Mouse (Mus musculus) heart, adult 2 months (tissue): ENCODE results near the gene Mymk.

Experiments used
- CTCF ChIP-seq: fragments of 200-600 bp; IDR thresholded peaks from 2 replicates; pipeline ENCODE4 v1.8.1; 2022; ENCODE audit warnings: antibody characterized with exemption, mild to moderate bottlenecking, moderate library complexity
- EP300 ChIP-seq: fragments of 200-500 bp; IDR thresholded peaks from 2 replicates; pipeline ENCODE4 v1.6.1; 2011; ENCODE audit warnings: low read depth, low read length, control low read depth; ENCODE audit not compliant: insufficient read depth
- POLR2A ChIP-seq: fragments of 200-500 bp; IDR thresholded peaks from 2 replicates; pipeline ENCODE4 v1.6.1; 2011; ENCODE audit warnings: mild to moderate bottlenecking, low read depth, low read length, control low read depth; ENCODE audit not compliant: insufficient read depth

GRCm38 (mm10) chr2:27022612-27023011, 49.4 kb downstream of the Mymk start:
- TF ChIP-seq POLR2A (no peak), EP300 (no peak), CTCF (no peak)
